Mouse (Mus musculus) neural tube, embryonic 12.5 days (tissue): ENCODE data around the gene Sema5a. TPM values are rescaled to one million over a fixed set of nuclear protein-coding genes. Genes with fewer than 3 reads are reported as not detected.

Experiments
- ATAC-seq: fragments of 200-750 bp; cut with Nextera tagmentation; 2 replicates; pipeline ENCODE4 v1.8.0; 2017; ENCODE audit warnings: low read depth, mild to moderate bottlenecking, moderate TSS enrichment, moderate library complexity; ENCODE audit not compliant: low FRiP score
- H3K27ac ChIP-seq: fragments of 300-500 bp; sonication (generic); 2 replicates; pipeline ENCODE4 v1.5.1; 2016
- H3K27me3 ChIP-seq: fragments of 300-500 bp; sonication (generic); replicated peaks from 2 replicates; pipeline ENCODE4 v1.6.1; 2016; ENCODE audit warnings: mild to moderate bottlenecking
- H3K36me3 ChIP-seq: fragments of 300-500 bp; sonication (generic); 2 replicates; pipeline ENCODE4 v1.6.1; 2016; ENCODE audit warnings: mild to moderate bottlenecking
- H3K4me1 ChIP-seq: fragments of 300-500 bp; sonication (generic); 2 replicates; pipeline ENCODE4 v1.6.1; 2016
- H3K4me2 ChIP-seq: fragments of 300-500 bp; sonication (generic); replicated peaks from 2 replicates; pipeline ENCODE4 v1.6.1; 2016; ENCODE audit warnings: mild to moderate bottlenecking
- H3K4me3 ChIP-seq: fragments of 300-500 bp; sonication (generic); 2 replicates; pipeline ENCODE4 v1.5.1; 2016
- H3K9ac ChIP-seq: fragments of 300-500 bp; sonication (generic); 2 replicates; pipeline ENCODE4 v1.6.1; 2016; ENCODE audit warnings: mild to moderate bottlenecking
- H3K9me3 ChIP-seq: fragments of 300-500 bp; sonication (generic); 2 replicates; pipeline ENCODE4 v1.6.1; 2016; ENCODE audit warnings: mild to moderate bottlenecking
- WGBS: fragments of 180-500 bp; shearing (Covaris S2); methylation state at CpG from one replicate; pipeline ENCODE4 v1.1.7; 2016; 5-methylcytosine and 5-hydroxymethylcytosine counted together
- polyA plus RNA-seq: library from polyadenylated mRNA; unstranded; fragments of >200 nt; fragmentation: Nextera tagmentation; extraction: Ambion mirVana; gene quantifications from 2 replicates; pipeline ENCODE4 v1.2.1, GENCODE M21; 2016

Sema5a gene
- polyA plus RNA-seq, 1 experiment from 2014 or later, result 8.8 TPM

GRCm38 (mm10) chr15:32656017-32656416, 411.4 kb downstream of the Sema5a start:
- no peak overlapping the region for H3K4me3 ChIP-seq
- H3K4me1 ChIP-seq, result no peaks in the 10 kb centered on the region
- H3K27ac ChIP-seq, result no peak overlapping the region
- no peaks in the 10 kb centered on the region for H3K27me3 ChIP-seq
- no peaks in the 10 kb centered on the region for H3K9me3 ChIP-seq
- H3K4me2 ChIP-seq, result no peak overlapping the region
- ATAC-seq, result no peak
- 76% methylated on average over 4 of the region's 4 CpGs for WGBS
- H3K9ac ChIP-seq, result no peak overlapping the region
- no peaks in the 10 kb centered on the region for H3K36me3 ChIP-seq

GRCm38 (mm10) chr15:32676446-32676845, 431.8 kb downstream of the Sema5a start:
- no peaks in the 10 kb centered on the region for H3K27me3 ChIP-seq
- no peak overlapping the region for H3K4me3 ChIP-seq
- H3K9ac ChIP-seq, result no peak overlapping the region
- H3K4me2 ChIP-seq, result no peak overlapping the region
- H3K36me3 ChIP-seq, result no peaks in the 10 kb centered on the region
- H3K9me3 ChIP-seq, result no peaks in the 10 kb centered on the region
- no peaks in the 10 kb centered on the region for H3K4me1 ChIP-seq
- no peak for ATAC-seq
- 81% methylated on average over 1 of the region's 1 CpGs for WGBS
- no peak overlapping the region for H3K27ac ChIP-seq

- no peaks in the 10 kb centered on the region for H3K27me3 ChIP-seq
- no peak for ATAC-seq
- no peaks in the 10 kb centered on the region for H3K4me1 ChIP-seq
- H3K27ac ChIP-seq, result no peak overlapping the region
- no peak overlapping the region for H3K4me2 ChIP-seq
- H3K9me3 ChIP-seq, result no peaks in the 10 kb centered on the region
- WGBS, result 80% methylated on average over 4 of the region's 4 CpGs
- no peaks in the 10 kb centered on the region for H3K36me3 ChIP-seq
- no peak overlapping the region for H3K4me3 ChIP-seq
- H3K9ac ChIP-seq, result no peak overlapping the region
These were observed 440.5 kb downstream of the Sema5a start for GRCm38 (mm10) chr15:32685152-32685551.

- no peak overlapping the region for H3K9ac ChIP-seq
- H3K36me3 ChIP-seq, result no peaks in the 10 kb centered on the region
- H3K9me3 ChIP-seq, result no peaks in the 10 kb centered on the region
- no peaks in the 10 kb centered on the region for H3K4me1 ChIP-seq
- no peaks in the 10 kb centered on the region for H3K27me3 ChIP-seq
- ATAC-seq, result no peak
- H3K4me3 ChIP-seq, result no peak overlapping the region
- no peak overlapping the region for H3K4me2 ChIP-seq
- no peak overlapping the region for H3K27ac ChIP-seq
These were observed 446.4 kb downstream of the Sema5a start for GRCm38 (mm10) chr15:32691021-32691420.

GRCm38 (mm10) chr15:32693006-32693405, 448.4 kb downstream of the Sema5a start:
- Histone ChIP-seq H3K9me3 (no peaks in the 10 kb centered on the region), H3K27me3 (no peaks in the 10 kb centered on the region), H3K4me3 (no peak overlapping the region), H3K9ac (no peak overlapping the region), H3K4me2 (no peak overlapping the region), H3K27ac (no peak overlapping the region), H3K36me3 (no peaks in the 10 kb centered on the region), H3K4me1 (no peaks in the 10 kb centered on the region)
- WGBS, result 91% methylated on average over 2 of the region's 2 CpGs
- ATAC-seq, result no peak

GRCm38 (mm10) chr15:32717298-32717985, 472.8 kb downstream of the Sema5a start:
- Histone ChIP-seq H3K36me3 (no peaks in the 10 kb centered on the region), H3K4me2 (no peak overlapping the region), H3K4me1 (no peaks in the 10 kb centered on the region), H3K4me3 (no peak overlapping the region), H3K9ac (no peak overlapping the region), H3K9me3 (no peaks in the 10 kb centered on the region), H3K27ac (no peak overlapping the region), H3K27me3 (no peaks in the 10 kb centered on the region)
- 90% methylated on average over 4 of the region's 4 CpGs for WGBS
- no peak for ATAC-seq

GRCm38 (mm10) chr15:32718293-32718963, 473.8 kb downstream of the Sema5a start:
- H3K9me3 ChIP-seq, result no peaks in the 10 kb centered on the region
- H3K4me2 ChIP-seq, result no peak overlapping the region
- no peaks in the 10 kb centered on the region for H3K27me3 ChIP-seq
- no peaks in the 10 kb centered on the region for H3K4me1 ChIP-seq
- WGBS, result 45% methylated on average over 4 of the region's 4 CpGs
- H3K9ac ChIP-seq, result no peak overlapping the region
- no peak overlapping the region for H3K4me3 ChIP-seq
- H3K27ac ChIP-seq, result no peak overlapping the region
- no peaks in the 10 kb centered on the region for H3K36me3 ChIP-seq
- peak; percentile 94 for ATAC-seq

GRCm38 (mm10) chr15:32718964-32719311, 474.3 kb downstream of the Sema5a start:
- no peak overlapping the region for H3K4me3 ChIP-seq
- no peaks in the 10 kb centered on the region for H3K4me1 ChIP-seq
- H3K27me3 ChIP-seq, result no peaks in the 10 kb centered on the region
- H3K9me3 ChIP-seq, result no peaks in the 10 kb centered on the region
- H3K4me2 ChIP-seq, result no peak overlapping the region
- peak; percentile 66 for ATAC-seq
- WGBS, result 94% methylated on average over 1 of the region's 1 CpGs
- H3K36me3 ChIP-seq, result no peaks in the 10 kb centered on the region
- no peak overlapping the region for H3K27ac ChIP-seq
- H3K9ac ChIP-seq, result no peak overlapping the region

- H3K4me1 ChIP-seq, result no peaks in the 10 kb centered on the region
- 42% methylated on average over 3 of the region's 3 CpGs for WGBS
These were observed 486.2 kb downstream of the Sema5a start for GRCm38 (mm10) chr15:32730839-32731238.

More at GRCm38 (mm10) chr15:32730839-32731238, 486.2 kb downstream of the Sema5a start:
- ATAC-seq, result 0 out of 2 replicates have a peak, but pooled peaks have one; percentile 56
- Histone ChIP-seq H3K9me3 (no peaks in the 10 kb centered on the region), H3K27me3 (no peaks in the 10 kb centered on the region), H3K36me3 (no peaks in the 10 kb centered on the region), H3K4me2 (no peak overlapping the region), H3K4me3 (no peak overlapping the region), H3K27ac (no peak overlapping the region), H3K9ac (no peak overlapping the region)

Other genes with a start within 250 kb of the Sema5a start
- gene Tas2r119, start 67.5 kb upstream of the Sema5a start, polyA plus RNA-seq, result not detected in 2 replicates